Mouse (Mus musculus): ENCODE measurements around the gene Gm4767.
"Not testable (repeated sequence)": the region's sequence is repeated elsewhere in the genome, so short reads cannot be mapped to it uniquely, and the experiment has no call there.

DNA sequence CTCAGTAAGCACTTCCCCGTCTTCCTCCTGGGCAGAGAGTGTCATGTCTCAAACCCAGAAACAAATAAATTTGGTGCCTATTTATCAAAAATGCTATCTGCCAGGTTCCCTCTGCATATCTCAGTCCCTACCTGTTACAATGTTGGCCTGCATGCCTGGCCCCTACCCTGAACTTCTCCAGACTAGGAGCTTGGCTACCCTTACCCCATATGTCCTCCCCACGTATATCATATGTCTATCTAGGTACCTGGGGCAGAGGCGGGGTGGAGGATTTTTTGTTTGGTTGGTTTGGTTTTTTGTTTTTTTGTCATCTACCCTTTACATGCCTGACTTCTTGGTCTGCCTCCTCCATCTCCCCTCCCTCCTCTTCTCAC, 40.6 kb upstream of the Gm4767 start:
- TF ChIP-seq CTCF (IDR thresholded peaks at IDR 0.05; ENCODE audit: borderline replicate concordance, insufficient read depth, low read depth, low read length); POLR2A (IDR thresholded peaks at IDR 0.05; ENCODE audit: borderline replicate concordance, insufficient read depth, low read length): not testable (repeated sequence)

Measured in cerebellum, adult 2 months (tissue).